Mouse (Mus musculus) heart, adult 2 months (tissue): ENCODE results near the gene Cldn4.

Experiments used
- CTCF ChIP-seq: fragments of 200-600 bp; IDR thresholded peaks from 2 replicates; pipeline ENCODE4 v1.8.1; 2022; ENCODE audit warnings: antibody characterized with exemption, mild to moderate bottlenecking, moderate library complexity
- EP300 ChIP-seq: fragments of 200-500 bp; IDR thresholded peaks from 2 replicates; pipeline ENCODE4 v1.6.1; 2011; ENCODE audit warnings: low read depth, low read length, control low read depth; ENCODE audit not compliant: insufficient read depth
- POLR2A ChIP-seq: fragments of 200-500 bp; IDR thresholded peaks from 2 replicates; pipeline ENCODE4 v1.6.1; 2011; ENCODE audit warnings: mild to moderate bottlenecking, low read depth, low read length, control low read depth; ENCODE audit not compliant: insufficient read depth

- TF ChIP-seq EP300 = no peak
- no peak for TF ChIP-seq POLR2A
- TF ChIP-seq CTCF = no peak
These were observed 36.4 kb upstream of the Cldn4 start for GRCm38 (mm10) chr5:134983111-134983510.
